Mouse (Mus musculus): ENCODE measurements around the gene Tor1b.

- TF ChIP-seq POLR2AphosphoS2 (IDR thresholded peaks at IDR 0.05; ENCODE audit: insufficient read length, low read depth) (no peak), POLR2A (IDR thresholded peaks at IDR 0.05; ENCODE audit: insufficient read length, low read depth) (no peak), USF1 (IDR thresholded peaks at IDR 0.05; ENCODE audit: low read depth) (no peak), MAX (IDR thresholded peaks at IDR 0.05; ENCODE audit: low read depth) (no peak), E2F4 (IDR thresholded peaks at IDR 0.05; ENCODE audit: insufficient read depth) (no peak), MYOG (IDR thresholded peaks at IDR 0.05; ENCODE audit: control insufficient read depth in 1 of 3, insufficient read depth in 1 of 3, insufficient read length in 2 of 3, low read depth in 2 of 3) (no peak), CEBPB (IDR thresholded peaks at IDR 0.05; ENCODE audit: insufficient read depth, poor library complexity, severe bottlenecking) (no peak)
These were observed 16.0 kb upstream of the Tor1b start for GRCm38 (mm10) chr2:30936808-30937207.

Data from myocyte (in vitro differentiated cells).